Mouse (Mus musculus): ENCODE measurements around the gene Dact2. TPM values are rescaled to one million over a fixed set of nuclear protein-coding genes. Genes with fewer than 3 reads are reported as not detected.
A peak's percentile ranks its signal among the peaks of the same experiment; 100 is the strongest.

Dact2 gene
- polyA plus RNA-seq (2012; fragmentation: generic; extraction: Trizol): 1.6 TPM
- long read RNA-seq, experiment 1: 0 reads
- long read RNA-seq, experiment 2, partial matches to known transcripts: 0 of 3 reads
- long read RNA-seq, experiment 2, other reads (novel, unspliced or antisense): 0 of 3 reads

- no peaks in the 10 kb centered on the region for H3K79me3 ChIP-seq (ENCODE audit: low read depth)
- no peaks in the 10 kb centered on the region for H3K36me3 ChIP-seq (ENCODE audit: control insufficient read depth, insufficient read depth)
- H3K4me3 ChIP-seq (ENCODE audit: insufficient read depth, poor library complexity, severe bottlenecking): peak within 1 kb of the TSS; percentile 48
- H3K79me2 ChIP-seq (ENCODE audit: control insufficient read depth, insufficient read depth): no peaks in the 10 kb centered on the region
- TF ChIP-seq MYOG (IDR thresholded peaks at IDR 0.05; ENCODE audit: control insufficient read depth, extremely low read depth, insufficient read length) (no peak), FOSL1 (IDR thresholded peaks at IDR 0.05; ENCODE audit: insufficient read depth, low read length, poor library complexity, severe bottlenecking) (no peak), USF1 (IDR thresholded peaks at IDR 0.05; ENCODE audit: low read depth) (no peak), MAX (IDR thresholded peaks at IDR 0.05) (no peak), CTCF (IDR thresholded peaks at IDR 0.05; ENCODE audit: control insufficient read depth, insufficient read depth, insufficient read length) (no peak), CEBPB (IDR thresholded peaks at IDR 0.05; ENCODE audit: low read depth) (no peak), MYOD1 (IDR thresholded peaks at IDR 0.05; ENCODE audit: control insufficient read depth, insufficient read length, low read depth) (no peak)
- peak within 1 kb of the TSS; percentile 83 for H3ac ChIP-seq (ENCODE audit: control insufficient read depth, insufficient read length, low read depth)
- H3K27me3 ChIP-seq (ENCODE audit: control insufficient read depth, insufficient read depth, insufficient read length): peaks cover 14% of the 10 kb centered on the region
Observed at GRCm38 (mm10) chr17:14204061-14204460, at the start of gene Dact2. Gene Dact2, minus strand, starts transcription at chr17:14204304.

DNA sequence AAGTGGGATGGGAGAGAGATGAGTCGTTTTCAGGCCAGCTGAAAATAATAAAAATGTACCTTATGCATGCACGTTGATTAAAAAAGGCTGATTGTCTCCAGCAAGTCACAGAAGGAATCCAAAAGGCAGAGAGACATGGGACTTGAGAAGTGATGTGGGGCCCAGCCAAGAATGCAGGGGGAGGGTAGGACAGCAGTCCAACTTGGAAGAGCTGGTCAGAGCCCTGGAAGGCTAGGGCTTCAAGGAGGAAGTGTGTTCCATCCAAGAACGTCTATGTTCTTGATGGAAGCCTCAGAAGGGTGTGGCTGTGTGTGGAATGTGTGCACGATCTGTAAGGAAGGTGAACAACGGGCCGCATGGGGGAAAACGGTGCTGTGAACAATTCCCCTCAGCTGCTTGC, 48.4 kb upstream of the Dact2 start:
- Histone ChIP-seq H3K36me3 (ENCODE audit: control insufficient read depth, insufficient read depth) (no peaks in the 10 kb centered on the region), H3K79me2 (ENCODE audit: control insufficient read depth, insufficient read depth) (no peaks in the 10 kb centered on the region), H3K79me3 (ENCODE audit: low read depth) (no peaks in the 10 kb centered on the region), H3K4me3 (ENCODE audit: insufficient read depth, poor library complexity, severe bottlenecking) (no peak overlapping the region), H3ac (ENCODE audit: control insufficient read depth, insufficient read length, low read depth) (no peak overlapping the region), H3K27me3 (ENCODE audit: control insufficient read depth, insufficient read depth, insufficient read length) (no peaks in the 10 kb centered on the region)
- TF ChIP-seq CTCF (IDR thresholded peaks at IDR 0.05; ENCODE audit: control insufficient read depth, insufficient read depth, insufficient read length): no peak
- no peak for TF ChIP-seq CEBPB (IDR thresholded peaks at IDR 0.05; ENCODE audit: low read depth)
- TF ChIP-seq FOSL1 (IDR thresholded peaks at IDR 0.05; ENCODE audit: insufficient read depth, low read length, poor library complexity, severe bottlenecking): no peak
- TF ChIP-seq MYOG (IDR thresholded peaks at IDR 0.05; ENCODE audit: control insufficient read depth, extremely low read depth, insufficient read length): no peak
- no peak for TF ChIP-seq MYOD1 (IDR thresholded peaks at IDR 0.05; ENCODE audit: control insufficient read depth, insufficient read length, low read depth)

DNA sequence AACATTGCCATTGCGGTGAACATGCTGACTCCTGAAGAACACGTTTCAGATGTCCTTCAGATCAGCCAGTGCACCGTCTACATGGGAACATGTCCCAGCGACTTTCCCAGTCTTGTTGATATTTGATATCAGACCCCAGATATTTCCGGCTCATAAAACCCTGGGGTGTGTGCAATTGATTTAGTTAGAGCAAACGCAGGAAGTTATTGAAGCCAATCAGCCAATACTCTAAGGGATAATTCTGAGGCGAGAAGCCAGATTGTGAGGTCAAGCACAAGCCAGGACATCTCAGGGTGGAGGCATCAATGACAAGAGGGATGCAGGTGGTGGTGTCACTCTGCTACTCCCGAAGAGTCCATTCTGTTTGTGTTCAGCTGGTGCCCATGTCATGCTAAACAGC, 46.3 kb upstream of the Dact2 start:
- no peaks in the 10 kb centered on the region for H3K27me3 ChIP-seq (ENCODE audit: control insufficient read depth, insufficient read depth, insufficient read length)
- no peak overlapping the region for H3K4me3 ChIP-seq (ENCODE audit: insufficient read depth, poor library complexity, severe bottlenecking)
- TF ChIP-seq MAX (IDR thresholded peaks at IDR 0.05): no peak
- no peaks in the 10 kb centered on the region for H3K36me3 ChIP-seq (ENCODE audit: control insufficient read depth, insufficient read depth)
- H3K79me2 ChIP-seq (ENCODE audit: control insufficient read depth, insufficient read depth): no peaks in the 10 kb centered on the region
- H3ac ChIP-seq (ENCODE audit: control insufficient read depth, insufficient read length, low read depth): no peak overlapping the region
- no peaks in the 10 kb centered on the region for H3K79me3 ChIP-seq (ENCODE audit: low read depth)

- no peaks in the 10 kb centered on the region for H3K27me3 ChIP-seq (ENCODE audit: control insufficient read depth, insufficient read depth, insufficient read length)
- H3K79me3 ChIP-seq (ENCODE audit: low read depth): no peaks in the 10 kb centered on the region
- TF ChIP-seq FOSL1 (IDR thresholded peaks at IDR 0.05; ENCODE audit: insufficient read depth, low read length, poor library complexity, severe bottlenecking): no peak
- no peak for TF ChIP-seq MYOG (IDR thresholded peaks at IDR 0.05; ENCODE audit: control insufficient read depth, extremely low read depth, insufficient read length)
- no peak for TF ChIP-seq USF1 (IDR thresholded peaks at IDR 0.05; ENCODE audit: low read depth)
- peak; percentile 78 for TF ChIP-seq MYOD1 (IDR thresholded peaks at IDR 0.05; ENCODE audit: control insufficient read depth, insufficient read length, low read depth)
- TF ChIP-seq CTCF (IDR thresholded peaks at IDR 0.05; ENCODE audit: control insufficient read depth, insufficient read depth, insufficient read length): no peak
- H3K4me3 ChIP-seq (ENCODE audit: insufficient read depth, poor library complexity, severe bottlenecking): no peak overlapping the region
- H3ac ChIP-seq (ENCODE audit: control insufficient read depth, insufficient read length, low read depth): no peak overlapping the region
- no peaks in the 10 kb centered on the region for H3K36me3 ChIP-seq (ENCODE audit: control insufficient read depth, insufficient read depth)
- H3K79me2 ChIP-seq (ENCODE audit: control insufficient read depth, insufficient read depth): no peaks in the 10 kb centered on the region
Observed at GRCm38 (mm10) chr17:14249595-14249994, 45.5 kb upstream of the Dact2 start.

DNA sequence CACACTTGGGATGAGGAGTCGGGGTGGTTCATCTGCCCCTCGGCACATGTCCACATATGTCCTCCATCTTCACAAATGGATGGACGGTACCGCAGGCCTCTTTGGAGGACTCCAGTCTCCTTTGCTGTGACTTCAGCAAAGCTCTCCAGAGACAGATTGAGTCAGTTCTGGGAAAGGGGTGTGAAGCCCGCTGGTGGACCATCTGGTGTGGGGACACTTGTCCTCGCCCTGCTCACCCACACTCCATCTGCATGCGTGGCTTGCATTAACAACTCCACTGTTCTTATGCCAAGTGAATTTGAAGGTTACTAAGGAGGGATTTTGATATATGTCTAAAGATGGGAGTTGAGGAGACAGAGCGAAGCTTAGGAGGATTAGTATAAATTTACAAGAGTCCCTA, 43.8 kb upstream of the Dact2 start:
- Histone ChIP-seq H3K4me3 (ENCODE audit: insufficient read depth, poor library complexity, severe bottlenecking) (no peak overlapping the region), H3K27me3 (ENCODE audit: control insufficient read depth, insufficient read depth, insufficient read length) (no peaks in the 10 kb centered on the region), H3K79me2 (ENCODE audit: control insufficient read depth, insufficient read depth) (no peaks in the 10 kb centered on the region), H3K79me3 (ENCODE audit: low read depth) (no peaks in the 10 kb centered on the region), H3ac (ENCODE audit: control insufficient read depth, insufficient read length, low read depth) (no peak overlapping the region), H3K36me3 (ENCODE audit: control insufficient read depth, insufficient read depth) (no peaks in the 10 kb centered on the region)
- no peak for TF ChIP-seq MYOG (IDR thresholded peaks at IDR 0.05; ENCODE audit: control insufficient read depth, extremely low read depth, insufficient read length)
- no peak for TF ChIP-seq MAX (IDR thresholded peaks at IDR 0.05)

- Histone ChIP-seq H3K4me3 (ENCODE audit: insufficient read depth, poor library complexity, severe bottlenecking) (no peak overlapping the region), H3K36me3 (ENCODE audit: control insufficient read depth, insufficient read depth) (no peaks in the 10 kb centered on the region), H3K79me3 (ENCODE audit: low read depth) (no peaks in the 10 kb centered on the region), H3K79me2 (ENCODE audit: control insufficient read depth, insufficient read depth) (no peaks in the 10 kb centered on the region), H3K27me3 (ENCODE audit: control insufficient read depth, insufficient read depth, insufficient read length) (no peaks in the 10 kb centered on the region), H3ac (ENCODE audit: control insufficient read depth, insufficient read length, low read depth) (no peak overlapping the region)
- TF ChIP-seq MYOG (IDR thresholded peaks at IDR 0.05; ENCODE audit: control insufficient read depth, extremely low read depth, insufficient read length): no peak
- no peak for TF ChIP-seq CEBPB (IDR thresholded peaks at IDR 0.05; ENCODE audit: low read depth)
- TF ChIP-seq MYOD1 (IDR thresholded peaks at IDR 0.05; ENCODE audit: control insufficient read depth, insufficient read length, low read depth): no peak
- no peak for TF ChIP-seq USF1 (IDR thresholded peaks at IDR 0.05; ENCODE audit: low read depth)
- TF ChIP-seq MAX (IDR thresholded peaks at IDR 0.05): no peak
- no peak for TF ChIP-seq CTCF (IDR thresholded peaks at IDR 0.05; ENCODE audit: control insufficient read depth, insufficient read depth, insufficient read length)
- no peak for TF ChIP-seq FOSL1 (IDR thresholded peaks at IDR 0.05; ENCODE audit: insufficient read depth, low read length, poor library complexity, severe bottlenecking)
Observed at GRCm38 (mm10) chr17:14246266-14246665, 42.2 kb upstream of the Dact2 start.

All from C2C12 (cell line).